Comparison of ENCODE assay signal across 27 mouse cellular contexts in the genomic region with DNA sequence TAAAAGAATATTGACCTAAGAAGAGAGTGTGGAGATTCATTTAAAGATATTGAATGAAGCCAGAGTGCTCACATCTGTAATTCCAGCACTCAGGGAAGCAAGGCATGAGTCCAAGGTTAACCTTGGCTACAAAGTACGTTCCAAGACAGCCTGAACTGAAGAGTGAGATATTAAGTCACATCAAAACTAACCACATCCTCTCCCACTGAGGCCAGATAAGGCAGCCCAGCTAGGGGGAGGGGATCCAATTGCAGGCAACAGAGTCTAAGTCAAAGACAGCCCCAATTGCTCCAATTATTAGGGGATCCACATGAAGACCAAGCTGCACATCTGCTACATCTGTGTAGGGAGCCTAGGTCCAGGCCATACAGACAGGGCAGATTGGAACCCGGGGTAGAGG. TPM values are rescaled to one million over a fixed set of nuclear protein-coding genes. Genes with fewer than 3 reads are reported as not detected.
DNase-seq lines count a peak whose midpoint lies in the region; ATAC-seq and TF ChIP-seq lines count a peak whose summit lies in the region.
"Had no signal": no experiment of that assay in that cellular context is flagged by ENCODE, and none has a peak within 500 bp of the region (broad histone marks: within the 10 kb centered on the region; RNA-seq: fewer than 3 reads in every experiment).

No protein-coding gene starts in this region.

- no peaks in the 10 kb centered on the region for H3K36me3 ChIP-seq in G1E (replicated peaks)
- H3K36me3 ChIP-seq: embryonic facial prominence, embryonic 13.5 days; forebrain, embryonic 10.5 days; heart, embryonic 13.5 days; hindbrain, embryonic 10.5 days; hindbrain, embryonic 15.5 days; intestine, embryonic 15.5 days; midbrain, embryonic 12.5 days; neural tube, embryonic 13.5 days had no signal

- ATAC-seq in G1E (ENCODE audit: extremely low read depth, insufficient number of reproducible peaks, low FRiP score, poor library complexity, severe bottlenecking), result peak; percentile 63
- peak; percentile 61 for ATAC-seq in inflammation-experienced regulatory T-cells, adult 6 months
- ATAC-seq in megakaryocyte progenitor cell, adult 5-6 weeks (replicated peaks; ENCODE audit: poor library complexity), result peak; percentile 65; the same call in 1 of the 2 replicates
- ATAC-seq: activated CD4-positive, CD25-positive, alpha-beta regulatory T cell, adult 4 months; forebrain, postnatal 0 days; intestine, embryonic 15.5 days had no signal

- no peaks in the 10 kb centered on the region for H3K9me3 ChIP-seq in G1E (replicated peaks)
- H3K9me3 ChIP-seq: embryonic facial prominence, embryonic 13.5 days; forebrain, embryonic 10.5 days; heart, embryonic 13.5 days; hindbrain, embryonic 10.5 days; hindbrain, embryonic 15.5 days; intestine, embryonic 15.5 days; midbrain, embryonic 12.5 days; neural tube, embryonic 13.5 days had no signal

- peaks cover 9% of the 10 kb centered on the region; the same call in 1 of the 2 replicates for H3K27me3 ChIP-seq in G1E (ENCODE audit: insufficient read depth, low read length)
- H3K27me3 ChIP-seq: embryonic facial prominence, embryonic 13.5 days; heart, embryonic 13.5 days; hindbrain, embryonic 15.5 days; intestine, embryonic 15.5 days; midbrain, embryonic 12.5 days; neural tube, embryonic 13.5 days had no signal

- H3K4me3 ChIP-seq in G1E (ENCODE audit: low read depth, low read length), result peak overlapping the region; percentile 13; the same call in 1 of the 2 replicates
- H3K4me3 ChIP-seq: embryonic facial prominence, embryonic 13.5 days; forebrain, embryonic 10.5 days; heart, embryonic 13.5 days; hindbrain, embryonic 10.5 days; hindbrain, embryonic 15.5 days; intestine, embryonic 15.5 days; midbrain, embryonic 12.5 days; myocyte; neural tube, embryonic 13.5 days had no signal

- DNase-seq in thymus, postnatal 14 days, result peak; percentile 46
- DNase-seq in thymus, postnatal 10 days (ENCODE audit: low spot score in 2 of 2), result no peak
- peak; percentile 20 for DNase-seq in G1E (ENCODE audit: low spot score)
- no peak for DNase-seq in cerebellum, postnatal 14 days
- no peak for DNase-seq in spleen, adult 18-20 months
- DNase-seq in spleen, postnatal 14 days (ENCODE audit: low spot score in 2 of 2), result no peak
- DNase-seq: adrenal gland, adult 8-10 months; cerebellum, adult 2 months; cerebellum, postnatal 25 days; forebrain, postnatal 0 days; heart, postnatal 10 days; kidney, postnatal 14 days; lung, embryonic 14.5 days; lung, postnatal 14 days; right cerebral cortex, postnatal 4 days had no signal

- H3K4me1 ChIP-seq in G1E (ENCODE audit: insufficient read depth, low read depth, low read length), result peaks cover 41% of the 10 kb centered on the region
- H3K4me1 ChIP-seq: intestine, embryonic 15.5 days had no signal

- TF ChIP-seq CTCF in G1E (IDR thresholded peaks at IDR 0.05; ENCODE audit: low read depth, low read length), result no peak

RNA-seq across cellular contexts. Expression of a gene that starts 11.0 kb away (rescaled TPM):
- total RNA-seq in G1E (2014; fragmentation: Nextera tagmentation) (not detected in 2 replicates), G1E (2017) (0.12 and 0.16 TPM in 2 replicates)
- not detected in 2 replicates for polyA plus RNA-seq in G1E (2012)
- under 1 TPM in 2 of 3 experiments, not detected in 1; 0.55 to 0.59 TPM for polyA plus RNA-seq in inflammation-experienced regulatory T-cells, adult 6 months (2017; shearing (Covaris generic))
- 0.32 and 1.1 TPM in 2 replicates for total RNA-seq in megakaryocyte progenitor cell, adult 5-6 weeks (2015)
- 0.71 and 1.0 TPM in 2 replicates for total RNA-seq in megakaryocyte progenitor cell, adult 5-6 weeks (2017)

Comparison
In these comparisons a context has a peak if more than half of its experiments do, and no peak if none do; other contexts are left out.
1. DNase-seq: peak in thymus, postnatal 14 days (single experiment) and G1E (single experiment); none in thymus, postnatal 10 days (0 of 2), cerebellum, postnatal 14 days (0 of 2), spleen, adult 18-20 months (0 of 2) and spleen, postnatal 14 days (0 of 2).
2. Peak in every context shown above with its lines, with median percentiles within 50 percentile points of each other: ATAC-seq.